Mouse (Mus musculus): ENCODE results near the gene Vmn2r14. TPM values are rescaled to one million over a fixed set of nuclear protein-coding genes. Genes with fewer than 3 reads are reported as not detected.
"Not testable (repeated sequence)": the region's sequence is repeated elsewhere in the genome, so short reads cannot be mapped to it uniquely, and the experiment has no call there.

Gene Vmn2r14
- polyA plus RNA-seq (2016; fragmentation: Nextera tagmentation; extraction: Ambion mirVana): not detected in 2 replicates

- Histone ChIP-seq H3K27me3 (no peaks in the 10 kb centered on the region), H3K9ac (no peak within 1 kb of the TSS), H3K27ac (no peak within 1 kb of the TSS), H3K9me3 (replicated peaks) (0 out of 2 replicates have a peak, but pooled peaks cover 5% of the 10 kb centered on the region), H3K4me3 (no peak within 1 kb of the TSS), H3K4me1 (no peaks in the 10 kb centered on the region), H3K36me3 (no peaks in the 10 kb centered on the region), H3K4me2 (replicated peaks) (no peak within 1 kb of the TSS)
- no peak for ATAC-seq (ENCODE audit: low FRiP score)
- 75% methylated on average over 3 of the region's 3 CpGs for WGBS
These were observed at the start of gene Vmn2r14 for GRCm38 (mm10) chr5:109224608-109225007. Vmn2r14 (minus strand) TSS chr5:109224708.

DNA sequence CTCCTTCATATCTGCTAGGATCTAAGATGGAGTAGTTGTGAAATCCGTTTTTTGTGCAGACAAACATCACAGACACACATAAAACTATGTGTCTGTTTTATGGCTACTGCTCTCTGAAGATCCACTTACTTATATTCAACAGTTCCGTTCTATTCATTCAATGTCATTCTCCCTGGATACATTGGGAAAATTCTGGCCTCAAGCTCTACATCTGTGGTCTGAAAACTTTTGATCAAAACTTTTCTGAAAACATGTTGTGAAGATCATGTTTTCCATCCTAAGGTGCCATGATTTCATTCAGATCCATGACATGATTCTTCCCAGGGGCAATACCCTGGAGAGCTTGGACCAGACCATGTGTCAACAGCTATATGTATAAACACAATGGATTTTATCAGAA, 32.4 kb downstream of the Vmn2r14 start, which contains the start of gene Vmn2r13:
TSS of gene Vmn2r13 (minus strand) at position 101 of the 400 bp plus-strand sequence.
- not testable (repeated sequence) for H3K4me2 ChIP-seq (replicated peaks); H3K4me3 ChIP-seq; H3K36me3 ChIP-seq; ATAC-seq (ENCODE audit: low FRiP score); H3K27ac ChIP-seq; H3K4me1 ChIP-seq; H3K9ac ChIP-seq; H3K27me3 ChIP-seq
- peaks cover 23% of the 10 kb centered on the region for H3K9me3 ChIP-seq (replicated peaks)
- 57% methylated on average over 2 of the region's 2 CpGs for WGBS

DNA sequence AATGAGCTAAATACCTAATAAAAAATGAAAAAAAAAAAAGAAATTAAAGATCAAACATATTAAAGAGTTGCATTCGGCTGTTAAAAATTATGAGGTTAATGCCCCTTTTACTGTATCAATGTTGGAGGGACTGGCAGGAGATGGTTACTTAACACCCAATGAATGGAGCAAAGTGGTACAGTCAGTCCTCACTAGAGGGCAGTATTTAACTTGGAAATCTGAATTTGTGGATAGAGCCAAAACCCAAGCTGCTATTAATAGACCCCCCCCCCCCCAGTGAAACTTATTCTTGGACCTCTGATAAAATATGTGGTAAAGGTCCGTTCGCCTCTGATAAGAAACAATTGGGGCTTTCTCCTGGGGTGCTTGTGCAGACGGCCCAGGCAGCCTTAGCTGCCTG, 57.7 kb downstream of the Vmn2r14 start:
- ATAC-seq (ENCODE audit: low FRiP score); H3K36me3 ChIP-seq; H3K4me2 ChIP-seq (replicated peaks); H3K9ac ChIP-seq; H3K27me3 ChIP-seq; H3K4me1 ChIP-seq; H3K27ac ChIP-seq; H3K4me3 ChIP-seq: not testable (repeated sequence)
- 80% methylated on average over 4 of the region's 4 CpGs for WGBS
- peaks cover 10% of the 10 kb centered on the region for H3K9me3 ChIP-seq (replicated peaks)

Other genes starting within 250 kb of the Vmn2r14 start
- not detected in 2 replicates for gene Vmn2r10, start 218.2 kb downstream of the Vmn2r14 start, polyA plus RNA-seq (2016; fragmentation: Nextera tagmentation; extraction: Ambion mirVana)
- not detected in 2 replicates for gene Vmn2r11, start 165.1 kb downstream of the Vmn2r14 start, polyA plus RNA-seq (2016; fragmentation: Nextera tagmentation; extraction: Ambion mirVana)
- gene Vmn2r12, start 126.8 kb downstream of the Vmn2r14 start, polyA plus RNA-seq (2016; fragmentation: Nextera tagmentation; extraction: Ambion mirVana): not detected in 2 replicates
- not detected in 2 replicates for gene Vmn2r13, start 32.5 kb downstream of the Vmn2r14 start, polyA plus RNA-seq (2016; fragmentation: Nextera tagmentation; extraction: Ambion mirVana)
- not detected in 2 replicates for gene Vmn2r15, start 72.9 kb upstream of the Vmn2r14 start, polyA plus RNA-seq (2016; fragmentation: Nextera tagmentation; extraction: Ambion mirVana)
- not detected in 2 replicates for gene Vmn2r16, start 105.5 kb upstream of the Vmn2r14 start, polyA plus RNA-seq (2016; fragmentation: Nextera tagmentation; extraction: Ambion mirVana)
- not detected in 2 replicates for gene Vmn2r17, start 195.0 kb upstream of the Vmn2r14 start, polyA plus RNA-seq (2016; fragmentation: Nextera tagmentation; extraction: Ambion mirVana)